Mouse (Mus musculus) erythroblast, adult 5-6 weeks (primary cell): Measurements from ENCODE around the gene Saal1. TPM values are rescaled to one million over a fixed set of nuclear protein-coding genes. Genes with fewer than 3 reads are reported as not detected.
A peak's percentile ranks its signal among the peaks of the same experiment; 100 is the strongest.
"Not testable (repeated sequence)": the region's sequence is repeated elsewhere in the genome, so short reads cannot be mapped to it uniquely, and the experiment has no call there.

Experiments
- ATAC-seq: replicated peaks from 2 replicates; pipeline ENCODE4 v1.8.0; 2016; ENCODE audit warnings: moderate number of reproducible peaks, mild to moderate bottlenecking, moderate TSS enrichment, inconsistent platforms; ENCODE audit not compliant: poor library complexity, low FRiP score, severe bottlenecking
- total RNA-seq, 2 experiments: library from RNA; stranded (forward) in 1 of 2; stranded (reverse) in 1 of 2; fragments of 150-400 nt in 1 of 2; fragments of 200-764, 138-1000 nt in 1 of 2; gene quantifications; 2 replicates each; pipeline versions ENCODE4 v1.2.3 to v1.2.4; 2015 to 2017; ENCODE audit warnings: low replicate concordance in 2 of 2

Saal1 gene
- total RNA-seq (2015; ENCODE audit: low replicate concordance) = 0.38 and 4.2 TPM in 2 replicates
- 3.3 and 3.9 TPM in 2 replicates for total RNA-seq (2017; ENCODE audit: low replicate concordance)

- peak; percentile 94 for ATAC-seq
These were observed at the start of gene Saal1 for GRCm38 (mm10) chr7:46710390-46710844. TSS of gene Saal1 (minus strand) at chr7:46710680.

GRCm38 (mm10) chr7:46751490-46751889 is 41.0 kb upstream of the Saal1 start, which contains the start of gene Saa2:
TSS of gene Saa2 (plus strand) at chr7:46751790.
- ATAC-seq = no peak

- no peak for ATAC-seq
These were observed 38.0 kb upstream of the Saal1 start for GRCm38 (mm10) chr7:46748459-46748858.

GRCm38 (mm10) chr7:46746381-46746780 is 35.9 kb upstream of the Saal1 start:
- ATAC-seq = no peak

- ATAC-seq = no peak
These were observed 35.3 kb upstream of the Saal1 start for GRCm38 (mm10) chr7:46745816-46746215.

- ATAC-seq = not testable (repeated sequence)
These were observed 32.4 kb upstream of the Saal1 start, which contains the start of gene Saa1 for GRCm38 (mm10) chr7:46742880-46743279. TSS of gene Saa1 (minus strand) at chr7:46742980.

GRCm38 (mm10) chr7:46740041-46740440 is 29.6 kb upstream of the Saal1 start:
- ATAC-seq = not testable (repeated sequence)

GRCm38 (mm10) chr7:46738561-46739460 is 28.3 kb upstream of the Saal1 start:
- ATAC-seq = no peak

GRCm38 (mm10) chr7:46734983-46735382 is 24.5 kb upstream of the Saal1 start:
- no peak for ATAC-seq

- no peak for ATAC-seq
These were observed 22.0 kb upstream of the Saal1 start, which contains the start of gene Saa4 for GRCm38 (mm10) chr7:46732458-46732857. TSS of gene Saa4 (minus strand) at chr7:46732603.

- no peak for ATAC-seq
These were observed 17.1 kb upstream of the Saal1 start for GRCm38 (mm10) chr7:46727584-46727983.

- ATAC-seq = no peak
These were observed 13.9 kb upstream of the Saal1 start for GRCm38 (mm10) chr7:46724396-46724795.

- no peak for ATAC-seq
These were observed 13.4 kb upstream of the Saal1 start for GRCm38 (mm10) chr7:46723849-46724248.

- ATAC-seq = no peak
These were observed 12.9 kb upstream of the Saal1 start for GRCm38 (mm10) chr7:46723354-46723753.

GRCm38 (mm10) chr7:46720460-46720859 is 10.0 kb upstream of the Saal1 start:
- no peak for ATAC-seq

- ATAC-seq = no peak
These were observed 9.0 kb upstream of the Saal1 start for GRCm38 (mm10) chr7:46719526-46719925.

- ATAC-seq = no peak
These were observed 8.3 kb upstream of the Saal1 start for GRCm38 (mm10) chr7:46718591-46719270.

GRCm38 (mm10) chr7:46716897-46717296 is 6.4 kb upstream of the Saal1 start:
- ATAC-seq = no peak

- no peak for ATAC-seq
These were observed 5.1 kb upstream of the Saal1 start, which contains the start of gene Saa3 for GRCm38 (mm10) chr7:46715600-46715999. TSS of gene Saa3 (minus strand) at chr7:46715700.

GRCm38 (mm10) chr7:46714518-46714917 is 4.0 kb upstream of the Saal1 start:
- peak; percentile 53; the same call in 1 of the 2 replicates for ATAC-seq
